Mouse (Mus musculus) left cerebral cortex, adult 18-20 months (tissue): ENCODE measurements at regions not wholly inside any gene's neighbourhood (a gene's known extent, or its start where the extent isn't known, plus 50 kb on each side); places are given as distances from the start of the nearest gene placed in this dataset.
"Not testable (repeated sequence)": the region's sequence is repeated elsewhere in the genome, so short reads cannot be mapped to it uniquely, and the experiment has no call there.

ENCODE experiments used
- DNase-seq, 2 experiments: peaks; one replicate each; pipeline ENCODE4 v3.0.0; 2021 to 2022; ENCODE audit warnings: low spot score in 2 of 2, mixed read lengths in 1 of 2

- DNase-seq: no peak
These were observed 381.0 kb downstream of the Kif2b start for GRCm38 (mm10) chr11:91196351-91196750.

GRCm38 (mm10) chr11:91167336-91167735, 410.0 kb downstream of the Kif2b start:
- DNase-seq: not testable (repeated sequence)

GRCm38 (mm10) chr11:91133753-91134270, 443.5 kb downstream of the Kif2b start:
- no peak for DNase-seq

GRCm38 (mm10) chr11:91132771-91133380, 444.5 kb downstream of the Kif2b start:
- no peak for DNase-seq

- DNase-seq: no peak
These were observed 443.8 kb upstream of the Tom1l1 start for GRCm38 (mm10) chr11:91131960-91132359.

- no peak for DNase-seq
These were observed 410.0 kb upstream of the Tom1l1 start for GRCm38 (mm10) chr11:91098186-91098585.

GRCm38 (mm10) chr11:91097552-91097951, 409.4 kb upstream of the Tom1l1 start:
- no peak for DNase-seq

GRCm38 (mm10) chr11:91096000-91096652, 408.0 kb upstream of the Tom1l1 start:
- no peak for DNase-seq

GRCm38 (mm10) chr11:91065365-91065764, 377.2 kb upstream of the Tom1l1 start:
- no peak for DNase-seq

GRCm38 (mm10) chr11:91056966-91057597, 368.9 kb upstream of the Tom1l1 start:
- no peak for DNase-seq

GRCm38 (mm10) chr11:91053321-91053720, 365.2 kb upstream of the Tom1l1 start:
- no peak for DNase-seq

GRCm38 (mm10) chr11:91051646-91052045, 363.5 kb upstream of the Tom1l1 start:
- no peak for DNase-seq

GRCm38 (mm10) chr11:91041486-91041885, 353.3 kb upstream of the Tom1l1 start:
- DNase-seq: no peak
